Mouse (Mus musculus) urinary bladder, postnatal 14 days (tissue): ENCODE data around the gene Gcgr.
A peak's percentile ranks its signal among the peaks of the same experiment; 100 is the strongest.
"Not testable (repeated sequence)": the region's sequence is repeated elsewhere in the genome, so short reads cannot be mapped to it uniquely, and the experiment has no call there.

Experiments used
- DNase-seq: peaks from one replicate; pipeline ENCODE4 v3.0.0; 2021; ENCODE audit warnings: low spot score

The Gcgr gene

GRCm38 (mm10) chr11:120571754-120572416, 41.4 kb downstream of the Gcgr start:
- DNase-seq, result no peak

DNA sequence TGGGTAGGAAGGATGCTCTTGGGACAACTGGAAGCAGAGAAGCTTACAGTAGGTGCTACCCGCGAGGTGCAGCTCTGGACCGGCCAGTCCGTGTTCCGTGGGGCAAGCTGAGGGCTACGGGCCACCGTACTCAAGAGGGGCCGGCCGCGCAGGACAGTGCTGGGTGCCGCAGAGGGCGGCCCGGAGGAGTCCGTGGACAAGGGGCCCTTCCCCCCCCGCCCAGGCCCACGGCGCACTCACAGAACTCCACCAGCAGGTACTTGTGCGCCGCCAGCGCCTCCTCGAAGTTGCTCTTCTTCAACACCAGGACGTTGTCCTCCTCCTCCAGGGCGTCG, 41.9 kb downstream of the Gcgr start:
- no peak for DNase-seq

- DNase-seq, result peak; percentile 100
Observed at GRCm38 (mm10) chr11:120572752-120573584, 42.5 kb downstream of the Gcgr start, which contains the start of gene P4hb. P4hb (minus strand) TSS chr11:120573253.

GRCm38 (mm10) chr11:120573585-120574277, 43.2 kb downstream of the Gcgr start:
- DNase-seq, result no peak

- no peak for DNase-seq
Observed at GRCm38 (mm10) chr11:120574278-120574600, 43.7 kb downstream of the Gcgr start.

DNA sequence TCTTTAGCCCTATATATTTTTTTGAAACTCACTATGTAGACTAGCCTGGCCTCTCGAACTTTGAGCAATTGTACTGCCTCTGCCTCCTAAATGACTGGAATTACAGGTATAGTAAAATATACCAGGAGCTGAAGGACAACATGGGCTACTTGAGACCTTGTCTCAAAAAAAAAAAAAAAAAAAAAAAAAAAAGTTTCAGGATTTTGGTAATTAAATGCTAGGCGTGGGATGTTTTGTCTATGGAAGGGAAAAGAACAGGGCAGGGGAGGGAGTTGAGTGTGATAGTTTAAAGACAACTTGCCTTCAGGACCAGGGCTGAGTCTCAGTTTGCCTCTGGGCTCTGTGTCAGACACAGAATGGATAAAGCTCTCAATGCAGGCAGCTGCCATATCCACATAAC, 44.5 kb downstream of the Gcgr start:
- DNase-seq, result no peak

GRCm38 (mm10) chr11:120575940-120576339, 45.4 kb downstream of the Gcgr start:
- no peak for DNase-seq

- no peak for DNase-seq
Observed at GRCm38 (mm10) chr11:120576365-120576981, 46.0 kb downstream of the Gcgr start.

DNA sequence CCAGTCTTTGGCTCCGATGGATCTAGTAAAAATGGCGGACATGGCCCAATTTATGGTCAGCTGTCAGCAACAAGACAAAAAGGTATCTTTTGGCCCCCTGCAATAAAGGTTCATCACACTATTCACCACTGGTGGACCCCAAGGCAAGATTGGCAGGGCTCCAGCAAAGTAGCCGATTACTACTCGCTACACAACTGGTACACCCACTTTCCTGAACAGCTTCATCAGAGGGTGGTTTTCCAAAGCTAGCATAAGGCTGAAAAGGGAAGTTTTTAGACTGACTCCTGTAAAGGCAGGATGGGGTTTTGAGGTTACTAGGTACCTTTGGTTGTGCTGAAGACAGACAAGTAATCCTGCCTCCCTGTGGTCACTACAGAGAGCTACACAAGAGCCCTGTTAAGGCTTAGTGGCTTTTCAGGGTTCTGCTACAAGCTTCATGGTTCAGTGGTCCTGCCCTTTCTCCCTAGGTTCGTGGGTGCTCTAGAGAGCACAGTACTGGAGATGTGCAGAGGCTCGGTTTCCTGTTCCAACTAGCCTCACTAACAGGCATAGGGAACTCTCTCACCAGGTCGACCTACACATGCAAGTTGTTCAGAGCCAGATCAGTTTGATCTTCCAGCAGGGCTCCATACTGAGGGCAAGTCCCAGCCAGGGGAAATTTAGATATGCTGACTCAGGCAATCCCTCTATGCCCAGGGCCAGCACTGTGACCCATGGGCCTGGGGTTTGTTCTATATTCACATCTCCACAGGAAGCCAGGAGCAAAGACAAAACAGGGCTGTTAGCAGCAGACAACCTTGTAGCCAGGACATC, 46.9 kb downstream of the Gcgr start:
- DNase-seq, result no peak

- no peak for DNase-seq
Observed at GRCm38 (mm10) chr11:120578024-120578693, 47.7 kb downstream of the Gcgr start.

DNA sequence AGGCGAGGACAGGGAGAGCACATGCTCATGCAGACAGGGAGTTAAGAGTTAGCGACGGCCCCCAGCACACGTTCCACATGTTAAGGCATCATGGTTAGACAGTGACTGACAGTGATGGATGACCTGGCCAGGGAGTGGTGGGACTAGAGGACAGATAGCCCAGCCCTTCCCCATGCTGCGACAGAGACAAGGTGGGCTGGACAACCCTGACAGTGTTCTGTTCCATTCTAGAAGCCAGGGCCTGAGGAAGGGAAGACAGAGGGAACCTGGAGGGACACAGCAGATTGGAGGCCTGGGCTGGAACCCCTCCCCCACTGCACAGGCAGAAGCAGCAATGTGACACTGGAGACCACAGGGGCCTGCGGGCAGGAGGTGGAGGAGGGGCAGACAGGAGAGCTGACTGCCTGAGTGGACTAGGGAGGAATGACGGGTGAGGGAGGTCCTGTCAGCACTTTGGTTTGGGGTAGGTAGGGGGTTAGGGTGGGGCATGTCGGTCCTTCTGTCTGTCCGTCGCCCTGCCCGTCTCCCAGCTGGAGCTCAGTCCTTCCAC, 48.3 kb downstream of the Gcgr start:
- DNase-seq, result no peak

DNA sequence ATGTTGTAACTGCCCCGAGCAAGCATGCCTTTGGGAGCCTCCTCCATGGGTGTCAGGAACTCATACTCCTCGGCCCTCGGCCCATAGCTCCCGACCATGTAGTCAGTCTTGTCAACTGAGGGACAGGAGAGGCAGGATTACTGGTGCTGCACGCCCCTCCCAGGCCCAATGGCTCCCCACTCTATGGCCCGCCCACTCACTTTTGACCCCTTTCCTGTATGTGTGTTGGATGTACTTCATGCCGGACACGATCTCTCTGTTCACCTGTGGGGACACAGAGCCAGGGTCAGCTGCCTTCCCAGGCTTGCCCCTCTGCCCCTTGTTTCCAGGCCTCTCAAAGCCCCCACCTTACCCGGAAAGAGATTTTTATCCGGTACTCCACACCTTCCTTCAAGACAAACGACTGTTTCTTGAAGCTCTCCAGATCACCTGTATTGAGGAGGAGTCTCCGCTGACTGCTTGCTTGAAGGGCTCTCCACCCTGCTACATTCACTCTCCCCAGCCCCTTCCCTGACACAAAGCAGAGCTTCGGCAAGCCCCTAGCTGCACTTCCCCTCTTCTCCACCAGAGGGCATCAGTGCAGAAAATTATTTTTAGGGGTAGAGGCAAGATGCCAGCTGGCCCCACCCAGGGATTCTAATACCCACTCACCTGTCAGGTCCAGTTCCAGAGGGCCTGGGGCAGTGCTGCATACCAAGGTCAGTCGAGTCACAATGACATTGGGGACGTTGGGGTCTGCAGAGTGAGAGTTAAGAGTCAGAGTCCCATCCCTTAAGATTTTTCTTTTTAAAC, 49.0 kb downstream of the Gcgr start:
- peak; percentile 75 for DNase-seq

GRCm38 (mm10) chr11:120580190-120580589, 49.7 kb downstream of the Gcgr start:
- DNase-seq, result peak; percentile 55

DNA sequence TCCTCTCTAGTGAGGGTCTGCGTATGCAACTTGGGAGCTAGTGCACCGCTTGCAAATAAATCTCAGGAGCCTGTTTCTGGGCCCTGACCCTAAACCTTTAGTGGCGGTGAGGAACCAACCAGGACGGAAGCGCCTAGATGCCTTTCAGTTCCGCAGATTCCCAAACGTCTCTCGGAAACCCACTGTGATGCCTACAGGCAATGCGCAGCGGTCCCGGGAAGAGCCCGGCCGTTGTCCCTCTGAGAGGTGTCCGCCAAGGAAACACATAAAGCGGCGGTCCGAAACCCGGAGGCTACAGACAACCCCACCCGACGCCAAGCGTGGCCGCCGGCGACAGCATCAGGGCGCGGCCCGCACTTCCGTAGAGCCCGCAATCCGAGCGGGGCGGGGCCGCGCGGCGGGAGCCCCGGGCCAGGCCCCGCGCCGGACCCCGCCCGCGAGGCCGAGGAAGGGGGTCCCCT, 50.4 kb downstream of the Gcgr start:
- DNase-seq, result peak; percentile 51

GRCm38 (mm10) chr11:120581490-120582267, 51.2 kb downstream of the Gcgr start, which contains the start of gene Arhgdia:
Arhgdia (minus strand) TSS chr11:120581624.
- DNase-seq, result peak; percentile 89

- no peak for DNase-seq
Observed at GRCm38 (mm10) chr11:120582268-120582981, 51.9 kb downstream of the Gcgr start.

DNA sequence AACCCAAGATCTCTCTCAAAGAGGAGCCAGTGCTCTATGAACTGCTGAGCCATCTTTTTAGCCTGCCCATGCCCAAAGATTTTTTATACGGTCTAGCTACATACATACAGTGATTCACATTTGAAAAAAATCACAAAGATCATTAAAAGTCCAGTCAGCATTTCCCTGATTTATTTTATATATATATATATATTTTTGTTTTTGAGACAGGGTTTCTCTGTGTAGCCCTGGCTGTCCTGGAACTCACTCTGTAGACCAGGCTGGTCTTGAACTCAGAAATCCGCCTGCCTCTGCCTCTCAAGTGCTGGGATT, 52.4 kb downstream of the Gcgr start:
- not testable (repeated sequence) for DNase-seq

- DNase-seq, result no peak
Observed at GRCm38 (mm10) chr11:120583937-120584336, 53.4 kb downstream of the Gcgr start.

GRCm38 (mm10) chr11:120588531-120588930, 58.0 kb downstream of the Gcgr start:
- no peak for DNase-seq
